Mouse (Mus musculus) frontal cortex, adult 2 months (tissue): ENCODE data around the gene Inha. TPM values are rescaled to one million over a fixed set of nuclear protein-coding genes. Genes with fewer than 3 reads are reported as not detected.
A peak's percentile ranks its signal among the peaks of the same experiment; 100 is the strongest.

Source experiments
- DNase-seq, 2 experiments: peaks; one replicate each; pipeline ENCODE4 v3.0.0; 2022; ENCODE audit warnings: low spot score in 1 of 2; ENCODE audit errors: extremely low spot score in 1 of 2
- polyA plus RNA-seq: library from polyadenylated mRNA; depleted of rRNA; stranded (reverse); fragments of >200 nt; gene quantifications from 2 replicates; pipeline ENCODE4 v1.2.3, GENCODE M21; 2012; rRNA removed

The Inha gene
- polyA plus RNA-seq: 80.9 and 92.8 TPM in 2 replicates

GRCm38 (mm10) chr1:75507006-75507405, at the start of gene Inha:
Inha (plus strand) TSS chr1:75507077.
- DNase-seq: no peak

DNA sequence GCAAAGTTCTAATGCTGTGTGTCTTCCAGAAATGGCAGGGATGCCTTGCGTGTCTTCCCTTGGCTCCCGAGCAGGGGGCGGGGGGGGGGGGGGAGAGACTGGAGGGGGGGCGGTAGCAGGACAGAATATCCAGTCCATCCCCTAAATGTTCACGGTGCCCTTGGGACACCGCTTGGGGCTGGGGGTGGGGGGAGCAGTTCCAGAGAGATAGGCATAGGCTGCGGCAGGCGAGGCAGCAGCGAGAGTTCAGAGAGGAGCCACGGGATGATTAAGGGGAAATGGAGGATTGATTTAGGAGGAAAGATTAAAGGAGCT, 49.2 kb upstream of the Inha start:
- no peak for DNase-seq

DNA sequence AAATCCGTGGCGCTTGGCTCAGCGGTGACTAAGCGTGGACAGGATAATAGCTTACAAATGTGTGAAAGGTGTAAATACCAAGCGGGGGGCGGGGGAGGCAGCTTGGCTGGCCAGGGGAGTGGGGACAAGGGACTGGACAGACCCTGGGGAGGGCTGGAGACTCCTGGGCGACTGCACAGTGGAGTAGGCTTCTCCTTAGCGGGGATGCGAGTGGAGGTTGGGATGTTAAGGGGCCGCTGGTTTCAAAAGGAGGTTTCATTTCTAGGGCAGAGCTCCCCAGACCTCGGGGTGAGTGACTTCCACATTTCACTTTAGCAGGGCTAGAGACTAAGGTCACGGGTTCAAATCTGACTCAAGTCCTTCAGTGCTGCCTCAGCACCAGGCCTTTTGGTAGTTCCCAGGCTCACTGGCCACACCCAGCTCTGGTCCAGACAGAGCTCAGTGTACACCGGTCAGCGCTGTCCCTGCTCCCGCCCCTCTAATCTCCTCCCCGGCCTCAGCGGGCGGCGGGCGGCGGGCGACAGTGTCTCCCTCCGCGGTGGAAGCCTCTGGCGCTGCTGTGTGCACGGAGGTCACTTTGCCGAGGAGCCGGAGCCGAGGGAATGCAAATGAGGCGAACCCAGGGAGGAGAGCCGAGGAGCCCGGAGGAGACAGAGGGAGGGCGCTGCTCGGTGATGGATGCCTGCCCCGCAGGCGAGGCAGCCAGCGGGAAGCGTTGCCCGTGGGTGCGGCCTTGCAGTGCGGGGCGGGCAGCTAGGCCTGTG, 48.7 kb upstream of the Inha start:
- peak in 1 of 2 experiments; percentile 63 for DNase-seq

GRCm38 (mm10) chr1:75458789-75459684, 47.8 kb upstream of the Inha start:
- DNase-seq: peak in 1 of 2 experiments; percentile 80

DNA sequence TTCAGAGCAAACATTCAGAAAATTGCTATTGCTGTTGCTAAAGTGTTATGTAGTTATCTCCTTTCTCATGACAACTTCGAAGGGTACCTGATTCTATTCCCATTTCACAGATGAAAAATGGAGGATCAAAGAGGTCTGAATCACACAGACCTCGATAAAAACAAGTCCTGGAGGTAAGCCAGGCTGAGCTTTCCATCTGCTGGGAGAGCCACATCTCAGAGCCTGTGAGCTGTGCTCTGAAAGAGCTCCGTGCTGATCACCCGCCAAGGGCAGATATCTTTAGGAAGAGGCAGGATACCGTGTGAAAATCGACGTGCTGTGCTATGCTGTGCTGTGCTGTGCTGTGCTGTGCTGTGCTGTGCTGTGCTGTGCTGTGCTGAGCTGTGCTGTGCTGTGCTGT, 46.6 kb upstream of the Inha start:
- no peak for DNase-seq

GRCm38 (mm10) chr1:75462636-75463035, 44.2 kb upstream of the Inha start:
- no peak for DNase-seq

DNA sequence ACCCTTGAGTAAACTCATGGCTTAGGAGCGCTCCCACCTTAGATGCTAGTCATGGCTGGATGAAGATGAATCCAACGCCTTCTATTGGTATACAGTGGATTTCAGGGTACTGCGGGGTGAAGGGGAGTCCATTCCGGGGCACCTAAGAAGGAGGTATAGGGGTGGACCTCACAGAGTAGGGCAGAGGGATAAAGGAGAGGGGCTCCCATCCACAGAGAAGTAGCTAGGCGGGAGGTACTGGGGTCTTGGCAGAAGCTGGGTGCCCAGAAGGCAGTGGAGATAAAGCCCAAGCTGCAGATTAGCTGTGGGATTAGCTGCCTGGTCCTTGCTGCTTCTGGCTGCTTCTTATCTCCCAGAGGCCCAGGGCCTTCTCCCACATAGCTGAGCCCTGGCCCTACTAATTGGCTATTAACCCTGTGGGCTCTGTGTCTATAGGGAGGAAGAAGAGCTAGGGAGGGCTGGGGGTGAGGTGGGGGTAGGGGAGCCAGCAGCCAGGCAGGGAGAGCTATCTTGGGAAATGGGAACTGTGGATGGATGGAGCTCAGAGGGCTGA, 43.1 kb upstream of the Inha start:
- no peak for DNase-seq

- DNase-seq: peak in 1 of 2 experiments; percentile 93
Measured at GRCm38 (mm10) chr1:75467215-75467927, 39.5 kb upstream of the Inha start.

- no peak for DNase-seq
Measured at GRCm38 (mm10) chr1:75469287-75469825, 37.5 kb upstream of the Inha start.

DNA sequence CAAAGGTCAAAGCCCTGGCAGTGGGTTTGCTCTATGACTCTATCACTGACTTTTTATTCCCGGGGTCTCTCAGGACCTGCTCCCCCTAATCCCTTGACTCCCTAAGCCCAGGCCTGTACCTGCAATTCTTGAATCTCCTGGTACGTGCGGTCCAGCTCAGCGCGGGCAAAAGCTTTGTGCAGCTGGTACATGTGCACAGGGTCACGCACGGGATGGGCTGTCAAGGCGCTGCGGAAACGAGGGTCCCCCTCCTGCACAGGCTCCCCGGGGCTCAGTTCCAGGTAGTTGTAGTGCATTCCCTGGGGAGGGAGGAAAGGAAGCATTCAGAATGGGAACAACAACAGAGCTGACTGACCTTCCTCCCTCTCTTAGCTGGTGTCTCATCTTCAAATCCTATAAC, 30.4 kb upstream of the Inha start:
- no peak for DNase-seq

DNA sequence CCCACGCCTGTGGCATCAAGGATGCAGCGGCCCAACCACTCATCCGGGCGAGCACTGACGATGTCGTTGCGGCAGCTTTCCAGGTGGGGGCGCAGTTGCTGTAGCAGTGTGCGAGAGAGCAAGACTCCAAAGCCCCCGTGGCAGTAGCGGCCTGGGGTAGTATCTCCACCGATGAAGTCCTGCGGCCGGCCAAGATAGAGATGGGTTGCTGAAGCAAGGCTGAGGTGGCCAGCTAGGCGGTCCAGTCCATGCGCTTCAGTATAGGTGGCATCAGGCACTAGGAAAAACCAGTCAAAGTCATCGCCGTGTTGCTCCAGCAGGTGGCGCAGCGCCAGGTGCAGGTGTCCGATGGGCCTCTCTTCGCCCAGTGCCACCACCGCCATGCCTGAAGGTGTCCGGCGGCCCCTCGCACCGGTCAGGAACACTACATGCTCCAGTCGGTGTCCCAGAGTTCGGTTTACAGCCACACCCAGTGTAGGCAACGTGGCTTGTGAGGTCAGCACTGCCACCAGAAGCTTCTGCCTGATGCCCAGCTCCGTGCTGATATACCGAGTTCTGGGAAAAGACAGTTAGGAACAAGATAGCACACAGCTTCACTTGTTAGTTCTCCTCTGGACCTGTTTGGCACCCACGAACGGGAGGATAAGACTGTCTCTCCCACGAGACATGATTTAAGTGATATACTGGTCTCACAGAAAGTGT, 29.5 kb upstream of the Inha start:
- DNase-seq: peak in 1 of 2 experiments; percentile 89

DNA sequence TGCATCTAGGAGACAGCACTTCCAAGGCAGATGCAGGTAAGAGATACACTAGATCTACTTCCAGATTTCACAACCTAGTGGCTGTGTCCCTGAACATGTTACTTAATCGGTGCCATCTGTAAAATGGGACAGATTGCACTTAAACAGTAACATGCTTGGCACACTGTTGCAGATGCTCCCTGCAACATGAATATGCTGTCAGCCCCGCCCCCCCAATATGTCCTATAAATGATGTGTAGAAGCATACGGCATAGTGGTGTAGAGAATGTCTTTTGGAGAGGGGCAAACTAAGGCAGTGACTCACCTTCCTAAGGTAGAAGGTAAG, 28.9 kb upstream of the Inha start:
- DNase-seq: peak in 1 of 2 experiments; percentile 34

DNA sequence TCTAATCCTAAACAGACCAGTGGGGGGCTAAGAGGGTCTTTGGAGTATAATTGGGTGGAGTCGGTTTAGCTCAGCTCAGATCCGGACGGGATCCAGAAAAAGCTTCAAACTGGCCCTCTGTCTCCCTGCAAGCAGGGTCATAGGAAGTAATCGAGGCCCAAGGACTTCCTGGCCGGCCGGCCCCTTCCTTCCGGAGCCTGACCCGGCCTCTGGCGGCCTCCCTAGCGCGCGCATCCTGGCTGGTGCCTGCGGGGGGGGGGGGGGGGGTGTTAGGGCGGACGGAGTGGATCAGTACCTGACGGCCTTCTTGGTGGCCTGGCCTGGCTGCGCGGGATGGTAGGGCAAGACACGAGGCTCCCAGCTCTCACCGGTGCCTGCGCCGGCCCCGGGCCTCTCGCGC, 28.4 kb upstream of the Inha start:
- DNase-seq: no peak

DNA sequence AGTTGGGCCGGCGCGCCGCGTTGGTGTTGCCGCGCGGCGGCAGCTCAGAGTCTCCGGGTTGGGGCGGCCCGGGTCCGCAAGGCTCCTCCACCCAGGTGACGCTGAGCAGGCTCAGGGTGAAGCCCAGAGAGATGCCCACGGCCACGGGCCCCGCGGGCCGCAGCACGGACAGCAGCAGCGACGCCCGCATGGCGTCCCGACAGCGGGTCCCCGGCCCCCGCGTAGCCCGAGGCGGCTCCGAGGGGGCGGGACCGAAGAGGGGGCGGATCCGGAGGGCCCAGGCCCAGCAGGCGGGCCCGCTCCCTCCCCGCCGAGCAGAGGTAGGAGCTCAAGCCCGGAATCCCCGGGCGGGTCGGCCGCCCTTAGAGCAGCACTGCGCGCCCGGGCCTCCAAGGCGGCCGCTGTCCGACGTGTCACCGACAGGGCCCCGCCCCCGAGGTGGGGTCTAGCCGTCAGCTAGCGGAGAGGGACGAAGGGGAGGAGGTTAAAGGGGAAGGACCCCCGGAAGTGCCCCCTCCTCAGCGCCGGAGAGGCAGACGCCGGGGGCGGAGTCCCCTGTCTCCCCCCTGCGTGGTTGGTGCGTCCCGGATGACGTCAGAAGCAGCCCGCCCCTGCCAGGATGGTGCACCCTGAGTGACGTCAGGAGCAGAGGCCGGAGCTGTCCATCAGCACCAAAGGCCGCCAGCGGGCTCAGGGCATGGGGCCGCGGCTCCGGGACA, 27.8 kb upstream of the Inha start, which contains the start of the genes Chpf and Tmem198:
Gene Chpf (minus strand): TSS at position 392 of the 719 bp plus-strand sequence.
Gene Tmem198 (plus strand): TSS at position 617 of the 719 bp plus-strand sequence.
- peak; percentile 95 to 99 for DNase-seq

DNA sequence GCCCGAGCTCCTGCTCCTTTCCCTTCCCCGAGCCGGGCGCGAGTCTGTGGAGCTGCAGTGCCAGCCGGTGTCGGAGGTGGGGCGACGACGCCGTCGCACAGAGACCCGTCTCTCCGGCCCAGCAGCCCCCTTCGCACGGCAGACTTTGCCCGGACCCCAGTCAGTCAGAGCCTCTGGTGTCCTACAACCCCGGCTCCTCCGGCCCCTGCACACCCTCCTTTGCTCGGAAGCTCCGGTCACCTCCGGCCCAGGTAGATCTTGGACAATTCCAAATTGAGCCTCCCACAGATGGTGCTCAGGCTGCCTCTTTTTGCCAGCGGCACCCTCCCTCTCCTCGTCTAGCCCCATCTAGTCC, 27.3 kb upstream of the Inha start:
- DNase-seq: no peak

DNA sequence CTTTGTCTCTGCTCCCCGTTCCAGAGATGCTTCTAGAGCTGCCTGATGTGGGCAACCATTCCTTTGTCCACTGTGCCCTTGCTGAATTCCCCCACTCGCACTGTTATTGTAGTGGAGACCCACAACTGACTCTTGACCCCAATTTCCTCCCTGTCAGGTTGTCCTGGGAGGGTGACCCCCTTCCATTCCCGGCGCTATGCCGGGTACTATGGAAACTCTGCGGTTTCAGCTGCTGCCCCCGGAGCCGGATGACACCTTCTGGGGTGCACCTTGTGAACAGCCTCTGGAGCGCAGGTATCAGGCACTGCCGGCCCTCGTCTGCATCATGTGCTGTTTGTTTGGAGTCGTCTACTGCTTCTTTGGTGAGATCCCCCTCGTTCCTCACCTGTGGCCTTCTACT, 26.8 kb upstream of the Inha start:
- DNase-seq: no peak

- DNase-seq: peak in 1 of 2 experiments; percentile 68
Measured at GRCm38 (mm10) chr1:75480735-75481134, 26.1 kb upstream of the Inha start.

GRCm38 (mm10) chr1:75486561-75486960, 20.3 kb upstream of the Inha start:
- DNase-seq: peak in 1 of 2 experiments; percentile 32

- DNase-seq: no peak
Measured at GRCm38 (mm10) chr1:75487040-75487404, 19.9 kb upstream of the Inha start.
